In genomic region chr6:52212556-52213118, GRCm38 (mm10) we compare ENCODE assay signal across 8 mouse cellular contexts. TPM values are rescaled to one million over a fixed set of nuclear protein-coding genes. Genes with fewer than 3 reads are reported as not detected.
DNase-seq lines count a peak whose midpoint lies in the region; TF ChIP-seq lines count a peak whose summit lies in the region.

No protein-coding gene starts in this region.

- H3K27ac ChIP-seq in bone marrow macrophage, adult 2 months (ENCODE audit: insufficient read depth, low read depth, low read length): no peak overlapping the region

- H3K36me3 ChIP-seq in megakaryocyte, embryonic 14.5 days (replicated peaks; ENCODE audit: low read length): no peaks in the 10 kb centered on the region

- TF ChIP-seq POLR2A in lung, adult 2 months (IDR thresholded peaks at IDR 0.05; ENCODE audit: borderline replicate concordance, extremely low read depth, low read depth, low read length): no peak
- no peak for TF ChIP-seq POLR2A in bone marrow macrophage, adult 2 months (IDR thresholded peaks at IDR 0.05; ENCODE audit: borderline replicate concordance, low read depth, low read length)

- no peak for DNase-seq in lung, adult 2 months
- DNase-seq in lung, postnatal 36 days: no peak
- peak; percentile 86 for DNase-seq in kidney, adult 9 months
- DNase-seq in layer of hippocampus, adult 9-11 months: no peak
- DNase-seq in cerebellum, adult 18-20 months: no peak
- DNase-seq in layer of hippocampus, postnatal 10 days (ENCODE audit: low spot score in 2 of 2): no peak

- TF ChIP-seq CTCF in lung, adult 2 months (IDR thresholded peaks at IDR 0.05; ENCODE audit: insufficient read depth, low read length): no peak
- TF ChIP-seq CTCF in bone marrow macrophage, adult 2 months (IDR thresholded peaks at IDR 0.05; ENCODE audit: low read depth, low read length): no peak

- peaks cover 15% of the 10 kb centered on the region for H3K4me1 ChIP-seq in lung, adult 2 months (ENCODE audit: control insufficient read depth, insufficient read depth, low read length)
- peaks cover 4% of the 10 kb centered on the region for H3K4me1 ChIP-seq in bone marrow macrophage, adult 2 months (ENCODE audit: control insufficient read depth, insufficient read depth, low read length)
- H3K4me1 ChIP-seq in megakaryocyte, embryonic 14.5 days: peaks cover 58% of the 10 kb centered on the region

- H3K4me3 ChIP-seq in lung, adult 2 months (replicated peaks; ENCODE audit: extremely low read depth, low read depth, low read length): peak overlapping the region; percentile 69
- H3K4me3 ChIP-seq in bone marrow macrophage, adult 2 months (ENCODE audit: insufficient read depth, low read length): peak overlapping the region; percentile 55
- peak overlapping the region; percentile 97 for H3K4me3 ChIP-seq in megakaryocyte, embryonic 14.5 days (replicated peaks)

- H3K9me3 ChIP-seq in megakaryocyte, embryonic 14.5 days: peaks cover 12% of the 10 kb centered on the region; the same call in 1 of the 2 replicates

- peaks cover 91% of the 10 kb centered on the region for H3K27me3 ChIP-seq in megakaryocyte, embryonic 14.5 days (replicated peaks)

- 6% methylated on average over 22 of the region's 22 CpGs for WGBS in lung, adult 2 months

RNA-seq across cellular contexts. Expression of gene Hoxa3, which starts 0.5 kb away (rescaled TPM):
- polyA plus RNA-seq in lung, adult 2 months (2012; rRNA removed): 12.8 and 13.4 TPM in 2 replicates
- not detected in 2 replicates for polyA plus RNA-seq in bone marrow macrophage, adult 2 months (2012; ENCODE audit: insufficient read depth, insufficient read length, missing spikeins)
- 0.21 TPM in 1 of 2 replicates, not detected in the other for polyA plus RNA-seq in megakaryocyte, embryonic 14.5 days (2012; ENCODE audit: insufficient read depth, low replicate concordance)
- total RNA-seq in layer of hippocampus, postnatal 10 days (2021): not detected

RNA-seq across cellular contexts. Expression of gene Gm28308, which starts 0.5 kb away (rescaled TPM):
- polyA plus RNA-seq in lung, adult 2 months (2012; rRNA removed): 0.37 and 0.39 TPM in 2 replicates
- not detected in 2 replicates for polyA plus RNA-seq in bone marrow macrophage, adult 2 months (2012; ENCODE audit: insufficient read depth, insufficient read length, missing spikeins)
- polyA plus RNA-seq in megakaryocyte, embryonic 14.5 days (2012; ENCODE audit: insufficient read depth, low replicate concordance): not detected in 2 replicates
- not detected for total RNA-seq in layer of hippocampus, postnatal 10 days (2021)

RNA-seq across cellular contexts. Expression of gene Hoxa6, which starts 4.1 kb away (rescaled TPM):
- polyA plus RNA-seq in lung, adult 2 months (2012; rRNA removed): 1.7 and 2.3 TPM in 2 replicates
- polyA plus RNA-seq in bone marrow macrophage, adult 2 months (2012; ENCODE audit: insufficient read depth, insufficient read length, missing spikeins): not detected in 2 replicates
- not detected in 2 replicates for polyA plus RNA-seq in megakaryocyte, embryonic 14.5 days (2012; ENCODE audit: insufficient read depth, low replicate concordance)
- not detected for total RNA-seq in layer of hippocampus, postnatal 10 days (2021)

RNA-seq across cellular contexts. Expression of gene Hoxa5, which starts 8.2 kb away (rescaled TPM):
- polyA plus RNA-seq in lung, adult 2 months (2012; rRNA removed): 29.1 and 46.9 TPM in 2 replicates
- not detected in 2 replicates for polyA plus RNA-seq in bone marrow macrophage, adult 2 months (2012; ENCODE audit: insufficient read depth, insufficient read length, missing spikeins)
- 0.46 TPM in 1 of 2 replicates, not detected in the other for polyA plus RNA-seq in megakaryocyte, embryonic 14.5 days (2012; ENCODE audit: insufficient read depth, low replicate concordance)
- total RNA-seq in layer of hippocampus, postnatal 10 days (2021): not detected

RNA-seq across cellular contexts. Expression of gene Hoxa7, which starts 9.0 kb away (rescaled TPM):
- 6.6 and 8.3 TPM in 2 replicates for polyA plus RNA-seq in lung, adult 2 months (2012; rRNA removed)
- not detected in 2 replicates for polyA plus RNA-seq in bone marrow macrophage, adult 2 months (2012; ENCODE audit: insufficient read depth, insufficient read length, missing spikeins)
- polyA plus RNA-seq in megakaryocyte, embryonic 14.5 days (2012; ENCODE audit: insufficient read depth, low replicate concordance): 2.8 and 3.2 TPM in 2 replicates
- total RNA-seq in layer of hippocampus, postnatal 10 days (2021): not detected

Comparison
In these comparisons a context has a peak if more than half of its experiments do, and no peak if none do; other contexts are left out.
1. RNA of gene Hoxa3, which starts 0.5 kb away (polyA plus RNA-seq): 12.8 to 13.4 TPM in lung, adult 2 months; 0.21 TPM in megakaryocyte, embryonic 14.5 days and not detected in bone marrow macrophage, adult 2 months; every median in the first group is over 10 times any median in the second.
2. Peak in every context shown above with its lines, with median percentiles within 50 percentile points of each other: H3K4me3 ChIP-seq.